Mouse (Mus musculus) bone marrow, adult 2 months (tissue): ENCODE results near the gene Ube2n.

ENCODE experiments used
- CTCF ChIP-seq: fragments of 200-500 bp; IDR thresholded peaks from 2 replicates; pipeline ENCODE4 v1.5.1; 2011; ENCODE audit warnings: low read length, control low read depth; ENCODE audit not compliant: control insufficient read depth, insufficient read depth
- POLR2A ChIP-seq: fragments of 200-500 bp; IDR thresholded peaks from 2 replicates; pipeline ENCODE4 v1.6.1; 2011; ENCODE audit warnings: low read depth, mild to moderate bottlenecking, control low read depth, low read length, borderline replicate concordance; ENCODE audit not compliant: control insufficient read depth

- TF ChIP-seq POLR2A = no peak
- no peak for TF ChIP-seq CTCF
These were observed 36.8 kb downstream of the Ube2n start for GRCm38 (mm10) chr10:95551752-95552151.
